Mouse (Mus musculus) liver, adult 2 months (tissue): ENCODE data around the gene Lgals2.
"Not testable (repeated sequence)": the region's sequence is repeated elsewhere in the genome, so short reads cannot be mapped to it uniquely, and the experiment has no call there.

Experiments used
- CTCF ChIP-seq: fragments of 200-500 bp; IDR thresholded peaks from 2 replicates; pipeline ENCODE4 v1.5.1; 2011; ENCODE audit warnings: low read depth, low read length, control low read depth
- POLR2A ChIP-seq: fragments of 200-500 bp; IDR thresholded peaks from 2 replicates; pipeline ENCODE4 v1.6.1; 2011; ENCODE audit warnings: low read length, control low read depth; ENCODE audit not compliant: insufficient read depth; ENCODE audit errors: extremely low read depth

DNA sequence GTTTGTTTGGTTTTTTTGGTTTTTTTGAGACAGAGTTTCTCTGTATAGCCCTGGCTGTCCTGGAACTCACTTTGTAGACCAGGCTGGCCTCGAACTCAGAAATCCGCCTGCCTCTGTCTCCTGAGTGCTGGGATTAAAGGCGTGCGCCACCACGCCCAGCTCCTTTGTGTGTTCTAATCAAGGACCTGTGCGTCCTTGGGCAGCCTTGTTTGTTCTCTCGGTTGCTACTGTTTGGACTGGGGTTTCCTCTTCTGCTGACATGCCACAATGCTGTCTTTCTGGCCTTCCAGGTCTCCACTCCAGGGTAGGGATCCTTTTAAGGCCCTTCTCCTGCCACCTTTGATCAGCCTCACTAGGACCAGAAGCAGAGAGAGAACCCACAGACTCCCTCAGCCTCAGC lies 8.5 kb downstream of the Lgals2 start:
- not testable (repeated sequence) for TF ChIP-seq POLR2A, CTCF
